Mouse (Mus musculus): ENCODE data around the gene Adal.
"Not testable (repeated sequence)": the region's sequence is repeated elsewhere in the genome, so short reads cannot be mapped to it uniquely, and the experiment has no call there.

Adal gene

GRCm38 (mm10) chr2:121140018-121140882 is at the start of gene Adal, which contains the start of gene Lcmt2:
Gene Adal, plus strand, starts transcription at chr2:121140428.
Gene Lcmt2, minus strand, starts transcription at chr2:121140653.
- peak; percentile 64 for DNase-seq (ENCODE audit: low read depth, low spot score)

DNA sequence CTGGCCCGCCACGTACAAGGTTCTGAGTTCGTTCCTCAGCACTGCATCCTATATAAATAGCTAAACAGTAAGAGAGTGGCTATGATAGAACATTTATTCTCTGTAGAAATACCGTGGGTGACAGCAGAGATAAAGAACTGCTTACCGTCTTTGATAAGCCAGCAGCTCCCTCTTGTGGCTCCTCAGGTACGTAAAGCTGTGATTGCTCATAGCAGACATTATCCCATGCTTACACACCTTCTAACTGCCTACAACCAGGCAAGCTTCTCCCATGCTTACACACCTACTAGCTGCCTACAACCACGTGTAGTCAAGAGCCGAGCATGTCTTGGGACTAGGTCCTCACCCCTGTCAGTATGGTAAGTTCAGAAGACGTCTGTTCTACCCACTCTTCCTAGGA is 38.2 kb upstream of the Adal start:
- DNase-seq (ENCODE audit: low read depth, low spot score), result peak; percentile 20

- no peak for DNase-seq (ENCODE audit: low read depth, low spot score)
These were observed 34.3 kb upstream of the Adal start for GRCm38 (mm10) chr2:121105940-121106339.

DNA sequence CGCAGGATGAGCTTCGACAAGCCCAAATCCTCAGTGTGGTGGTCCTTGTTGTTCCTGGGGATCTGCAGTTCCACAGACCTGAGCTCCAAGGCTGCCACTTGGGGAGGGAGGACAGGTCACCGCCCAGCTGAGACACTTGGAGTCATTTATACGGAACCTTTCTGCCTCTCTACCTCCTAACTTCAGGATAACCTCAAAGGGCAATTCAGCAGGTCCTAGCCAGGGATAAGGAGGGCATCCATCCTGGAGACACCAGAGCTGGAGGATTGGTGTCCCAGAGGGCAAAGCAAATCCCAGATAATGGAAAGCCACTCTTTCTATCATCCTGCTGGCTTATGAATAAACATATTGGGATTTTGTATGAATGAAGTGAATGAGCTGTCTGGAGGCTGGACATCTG is 30.5 kb upstream of the Adal start, which contains the start of gene Tgm7:
Gene Tgm7 (minus strand): TSS at position 101 of the 400 bp plus-strand sequence.
- DNase-seq (ENCODE audit: low read depth, low spot score), result no peak

DNA sequence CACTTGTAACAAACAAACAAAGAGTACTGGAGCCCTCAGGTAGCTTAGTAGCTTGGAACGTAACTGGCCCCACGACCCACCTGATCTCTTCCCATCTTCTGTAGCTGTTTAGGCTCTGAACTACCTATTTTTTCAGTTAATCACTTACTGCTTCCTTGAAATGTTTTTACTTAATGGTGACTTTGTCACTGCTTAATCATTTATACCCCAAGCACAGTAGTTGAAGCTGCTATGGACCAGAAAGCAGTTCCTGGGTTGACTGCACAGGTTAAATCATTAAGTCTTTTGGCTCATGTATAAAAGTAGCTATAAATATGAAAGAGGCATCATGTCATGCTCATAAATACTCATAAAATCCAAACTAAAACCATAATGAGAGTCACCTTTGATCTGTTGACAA is 24.8 kb upstream of the Adal start:
- DNase-seq (ENCODE audit: low read depth, low spot score), result no peak

GRCm38 (mm10) chr2:121119260-121119659 is 21.0 kb upstream of the Adal start:
- no peak for DNase-seq (ENCODE audit: low read depth, low spot score)

GRCm38 (mm10) chr2:121126302-121126701 is 13.9 kb upstream of the Adal start:
- not testable (repeated sequence) for DNase-seq (ENCODE audit: low read depth, low spot score)

- no peak for DNase-seq (ENCODE audit: low read depth, low spot score)
These were observed 12.7 kb upstream of the Adal start for GRCm38 (mm10) chr2:121127536-121127935.

DNA sequence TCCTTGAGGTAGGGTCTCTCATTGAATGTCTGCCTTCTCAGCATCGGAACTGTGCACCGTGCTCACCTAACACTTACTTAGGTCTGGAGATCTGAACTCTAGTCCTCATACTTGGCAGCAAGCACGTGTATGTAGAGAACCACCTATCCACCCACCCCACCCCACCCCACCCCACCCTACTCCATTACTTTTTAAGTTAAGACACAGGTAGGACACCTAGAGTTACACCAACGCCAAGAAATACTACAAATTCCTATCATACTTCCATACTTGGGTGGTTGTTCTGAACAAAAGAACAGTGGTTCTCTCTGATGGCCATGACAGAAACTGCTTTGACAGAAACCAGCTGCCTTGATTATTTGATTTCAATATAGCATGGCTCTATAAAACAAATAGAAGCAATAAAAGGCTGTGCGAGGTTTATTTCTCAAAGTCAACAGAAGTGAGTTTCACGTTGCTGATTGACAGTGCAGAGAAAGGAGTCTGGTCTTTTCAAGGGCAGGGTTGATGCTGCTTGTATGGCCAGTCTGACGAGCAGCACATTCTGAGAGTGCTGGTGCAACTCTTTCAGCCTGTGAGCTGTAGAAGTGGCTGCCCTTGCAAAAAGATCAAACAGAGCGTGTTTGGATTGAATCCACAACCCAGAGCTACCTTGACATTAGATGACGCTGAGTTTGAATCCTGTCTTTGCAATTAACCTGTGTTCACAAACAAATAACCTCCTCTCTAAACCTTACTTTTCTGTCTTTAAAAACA is 11.2 kb upstream of the Adal start:
- DNase-seq (ENCODE audit: low read depth, low spot score), result no peak

GRCm38 (mm10) chr2:121132822-121133221 is 7.4 kb upstream of the Adal start:
- no peak for DNase-seq (ENCODE audit: low read depth, low spot score)

- no peak for DNase-seq (ENCODE audit: low read depth, low spot score)
These were observed 2.9 kb upstream of the Adal start for GRCm38 (mm10) chr2:121137371-121137770.

DNA sequence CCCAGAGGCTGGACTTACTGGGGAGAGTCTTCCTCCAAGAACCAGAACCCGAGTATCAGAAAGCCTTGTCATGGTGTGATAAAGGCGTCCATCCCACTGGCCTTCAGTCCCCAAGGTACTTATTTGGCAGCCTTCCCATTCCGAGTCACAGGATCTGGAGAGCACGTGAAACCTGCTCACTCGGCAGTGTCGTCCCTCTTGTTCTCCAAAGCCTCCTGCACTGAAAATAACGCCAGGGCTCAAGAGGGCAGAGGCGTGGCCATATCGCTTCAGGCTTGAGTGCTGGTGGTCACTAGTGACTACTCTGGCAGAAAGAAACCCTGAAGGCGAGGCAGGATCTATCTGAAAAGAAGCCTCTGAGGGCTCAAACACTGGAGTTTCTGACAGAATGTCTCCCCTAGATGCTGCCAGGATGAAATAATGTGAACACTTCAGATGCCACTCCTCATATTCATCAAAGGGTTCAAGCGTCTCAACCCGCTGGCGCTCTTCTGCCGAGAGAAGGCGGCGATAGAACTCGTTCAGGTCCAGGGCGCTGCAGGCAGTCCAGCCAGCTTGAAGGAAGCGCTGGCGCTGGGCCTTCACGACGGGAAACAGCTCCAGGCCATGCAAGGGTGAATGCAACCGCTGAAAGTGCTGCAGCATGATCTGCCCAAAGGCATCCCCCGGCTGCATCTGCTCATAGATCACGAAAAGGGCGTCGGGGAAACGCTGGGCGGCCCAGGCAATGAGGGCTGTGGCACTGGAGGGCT is 786 bp upstream of the Adal start:
- DNase-seq (ENCODE audit: low read depth, low spot score), result peak; percentile 14

DNA sequence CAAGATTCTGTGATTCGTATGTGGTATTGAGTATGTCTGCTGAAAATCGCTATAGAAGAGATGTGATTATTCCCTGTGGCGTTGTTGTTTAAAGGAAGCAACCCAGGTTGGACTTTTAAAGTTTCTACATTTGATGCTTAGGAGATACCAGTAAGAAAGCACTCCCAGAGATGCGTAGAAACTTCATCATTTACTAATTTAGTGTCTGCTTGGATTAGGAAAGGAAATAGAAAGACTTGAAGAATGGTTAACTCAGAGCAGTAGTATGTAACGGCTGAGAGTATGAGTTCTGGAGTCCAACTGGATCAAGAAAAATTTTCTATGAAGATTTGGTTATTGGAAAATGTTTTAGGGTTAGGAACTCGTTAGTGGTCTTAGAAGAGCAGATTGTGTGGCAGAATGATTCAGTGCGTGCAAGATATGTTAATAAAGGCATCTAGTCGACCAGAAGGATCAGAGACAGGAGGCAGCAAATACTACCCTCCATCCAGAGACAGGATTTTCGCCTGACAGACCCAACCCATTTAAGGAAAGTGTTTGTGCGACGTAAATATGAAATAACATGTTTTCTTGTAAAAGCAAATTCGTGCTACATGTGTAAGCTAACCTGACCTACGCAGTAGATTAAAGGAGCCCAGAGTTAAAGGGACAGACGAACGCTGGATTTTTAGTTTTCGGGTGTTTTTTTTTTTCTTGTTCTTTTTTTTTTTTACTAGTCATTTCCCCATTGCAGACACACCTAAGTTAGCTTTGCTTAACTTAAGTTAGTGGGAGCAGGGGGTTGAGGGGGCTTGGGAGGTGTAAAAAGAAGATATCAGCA is 1.2 kb downstream of the Adal start:
- no peak for DNase-seq (ENCODE audit: low read depth, low spot score)

DNA sequence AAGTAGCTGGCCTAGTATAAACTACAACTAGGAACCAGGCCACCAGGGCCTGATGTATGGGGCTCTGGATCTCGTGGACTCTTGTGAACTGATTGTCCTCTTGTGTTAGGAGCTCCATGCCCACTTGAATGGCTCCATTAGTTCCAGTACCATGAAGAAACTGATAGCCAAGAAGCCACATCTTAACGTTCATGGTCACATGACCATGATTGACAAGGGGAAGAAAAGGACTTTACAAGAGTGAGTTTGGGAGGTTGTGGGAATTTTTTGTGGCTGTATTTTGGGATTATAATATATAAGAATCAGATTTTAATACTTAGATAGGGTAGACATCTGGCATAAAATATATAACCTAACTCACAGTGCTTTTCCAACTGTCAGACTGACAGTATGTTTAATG is 2.2 kb downstream of the Adal start:
- no peak for DNase-seq (ENCODE audit: low read depth, low spot score)

GRCm38 (mm10) chr2:121149679-121150078 is 9.5 kb downstream of the Adal start:
- no peak for DNase-seq (ENCODE audit: low read depth, low spot score)

DNA sequence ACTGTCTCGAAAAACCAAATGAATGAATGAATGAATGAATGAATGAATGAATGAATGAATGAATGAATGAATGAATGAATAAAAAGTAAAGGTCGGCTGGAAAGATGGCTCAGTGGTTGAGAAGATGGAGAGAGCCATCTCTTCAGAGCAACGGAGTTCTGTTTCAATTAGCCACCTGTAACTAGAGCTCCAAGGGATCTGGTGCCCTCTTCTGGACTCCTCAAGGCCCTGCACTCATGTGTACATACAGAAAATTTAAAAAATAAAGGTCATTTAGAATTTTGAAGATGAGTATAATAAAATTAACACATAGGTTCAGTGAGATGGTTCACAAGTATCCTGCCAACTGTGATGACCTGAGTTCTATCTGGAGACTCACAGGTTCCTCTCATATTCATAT is 12.9 kb downstream of the Adal start:
- DNase-seq (ENCODE audit: low read depth, low spot score), result no peak

- no peak for DNase-seq (ENCODE audit: low read depth, low spot score)
These were observed 28.9 kb downstream of the Adal start for GRCm38 (mm10) chr2:121169173-121169572.

GRCm38 (mm10) chr2:121169902-121170301 is 29.7 kb downstream of the Adal start:
- DNase-seq (ENCODE audit: low read depth, low spot score), result no peak

- DNase-seq (ENCODE audit: low read depth, low spot score), result peak; percentile 14
These were observed 30.3 kb downstream of the Adal start, which contains the start of gene Tubgcp4 for GRCm38 (mm10) chr2:121170481-121170971. Gene Tubgcp4, plus strand, starts transcription at chr2:121170654.

GRCm38 (mm10) chr2:121170980-121171742 is 30.9 kb downstream of the Adal start, which contains the start of gene Zscan29:
Gene Zscan29, minus strand, starts transcription at chr2:121171125.
- peak; percentile 78 for DNase-seq (ENCODE audit: low read depth, low spot score)
